Mouse (Mus musculus): ENCODE data around the gene Tmem117. TPM values are rescaled to one million over a fixed set of nuclear protein-coding genes. Genes with fewer than 3 reads are reported as not detected.

Gene Tmem117
- total RNA-seq, 2 experiments from 2014 or later = 14.1 to 14.8 TPM

DNA sequence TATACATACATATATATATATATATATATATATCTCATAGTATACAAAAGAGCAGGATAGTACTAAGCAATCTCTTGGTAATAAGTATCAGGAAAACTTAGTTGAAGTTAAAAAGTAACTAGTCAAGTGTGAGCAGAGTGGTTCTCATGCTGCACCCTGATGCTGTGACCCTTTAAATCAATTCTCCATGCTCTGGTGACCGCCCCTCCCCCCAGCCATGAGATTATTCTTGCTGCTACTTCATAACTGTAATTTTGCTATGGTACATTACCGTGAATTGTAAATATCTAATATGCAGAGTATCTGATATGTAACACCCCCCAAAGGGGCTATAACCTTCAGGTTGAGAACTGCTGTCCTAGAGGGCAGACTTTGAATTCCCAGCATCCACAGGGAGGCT lies 10.1 kb downstream of the Tmem117 start:
- DNase-seq = no peak
- intact Hi-C loops (cut with DNase I) = no loop called here

- intact Hi-C loops (cut with DNase I) = no loop called here
- no peak for DNase-seq
Observed at GRCm38 (mm10) chr15:94646012-94646411, 17.0 kb downstream of the Tmem117 start.

DNA sequence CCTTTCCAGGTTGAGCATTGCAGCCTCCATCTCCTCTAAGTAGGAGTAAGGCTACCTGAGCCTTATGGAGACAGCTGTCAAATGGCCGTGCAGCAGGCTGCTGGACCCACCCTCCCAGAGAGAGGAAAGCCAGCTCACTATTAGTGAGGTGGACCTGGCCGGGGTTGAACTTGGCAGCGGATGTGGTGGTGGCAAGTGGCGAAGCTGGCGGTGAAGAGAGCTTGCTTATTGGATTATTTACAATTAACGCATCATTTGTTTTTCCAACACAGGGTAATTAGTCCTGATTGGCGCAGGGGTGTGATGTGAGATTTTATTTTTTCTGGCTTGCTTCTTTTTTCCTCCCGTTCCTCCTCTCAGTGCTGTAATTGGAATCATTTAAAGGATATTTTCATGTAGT lies 19.4 kb downstream of the Tmem117 start:
- intact Hi-C loops (cut with DNase I) = no loop called here
- DNase-seq = no peak

DNA sequence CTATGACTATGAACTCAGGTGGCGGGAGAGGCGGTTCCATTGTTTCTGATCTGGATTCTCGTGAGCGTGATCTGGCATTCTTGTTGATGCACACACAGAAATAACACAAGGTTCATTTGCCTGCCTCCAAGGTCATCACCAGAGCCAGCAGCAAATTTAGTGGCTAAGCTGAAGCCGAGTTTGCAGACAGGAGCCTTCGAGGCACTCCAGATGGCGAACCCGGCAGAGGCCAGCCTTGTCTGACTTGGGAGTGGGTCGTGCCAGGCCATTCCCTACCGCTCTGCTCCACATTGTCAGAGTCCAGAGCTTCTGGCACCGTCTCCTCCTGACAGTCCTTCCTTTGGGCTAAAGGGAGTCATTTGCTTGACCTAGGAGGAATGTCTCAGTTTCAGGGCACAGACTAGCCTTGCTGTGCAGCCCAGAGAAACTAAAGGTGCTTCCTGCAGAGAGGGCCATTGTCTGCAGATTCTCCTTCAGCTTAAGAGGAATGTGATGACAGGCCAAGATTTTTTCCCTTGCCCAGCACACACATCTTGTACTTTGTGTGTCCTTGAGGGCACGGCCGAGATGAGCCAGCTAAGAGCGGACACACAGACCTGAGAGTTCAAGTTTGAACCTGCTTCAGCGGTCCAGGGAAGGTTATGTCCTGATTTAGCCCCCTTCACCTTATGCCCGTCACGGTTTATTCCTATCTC lies 20.2 kb downstream of the Tmem117 start:
- intact Hi-C loops (cut with DNase I) = no loop called here

GRCm38 (mm10) chr15:94649766-94650120 lies 20.7 kb downstream of the Tmem117 start:
- DNase-seq = no peak
- intact Hi-C loops (cut with DNase I) = no loop called here

More for the DNA sequence above, 20.2 kb downstream of the Tmem117 start:
- peak in 1 of 2 experiments; percentile 21 for DNase-seq

DNA sequence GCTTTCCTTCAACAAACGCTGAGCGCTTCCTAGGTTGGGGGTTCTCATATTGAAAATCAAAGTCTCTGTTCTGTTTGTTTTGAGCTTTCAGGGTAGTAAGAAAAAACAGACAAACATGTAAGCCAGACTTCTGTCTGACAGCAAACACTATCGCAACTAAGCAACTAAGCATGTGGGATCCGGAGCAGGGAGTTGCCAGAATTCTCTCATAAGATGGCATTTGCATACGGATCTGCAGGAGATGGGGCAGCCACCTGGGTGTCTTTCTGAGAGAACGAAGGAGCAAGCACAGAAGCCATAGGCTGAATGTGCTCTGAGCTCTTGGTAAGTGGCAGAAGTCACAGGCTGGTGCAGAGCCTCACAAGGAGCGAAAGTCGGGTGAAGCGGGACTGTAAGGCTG lies 22.3 kb downstream of the Tmem117 start:
- intact Hi-C loops (cut with DNase I) = no loop called here
- DNase-seq = no peak

- no peak for DNase-seq
- intact Hi-C loops (cut with DNase I) = no loop called here
Observed at GRCm38 (mm10) chr15:94651969-94652842, 23.2 kb downstream of the Tmem117 start.

DNA sequence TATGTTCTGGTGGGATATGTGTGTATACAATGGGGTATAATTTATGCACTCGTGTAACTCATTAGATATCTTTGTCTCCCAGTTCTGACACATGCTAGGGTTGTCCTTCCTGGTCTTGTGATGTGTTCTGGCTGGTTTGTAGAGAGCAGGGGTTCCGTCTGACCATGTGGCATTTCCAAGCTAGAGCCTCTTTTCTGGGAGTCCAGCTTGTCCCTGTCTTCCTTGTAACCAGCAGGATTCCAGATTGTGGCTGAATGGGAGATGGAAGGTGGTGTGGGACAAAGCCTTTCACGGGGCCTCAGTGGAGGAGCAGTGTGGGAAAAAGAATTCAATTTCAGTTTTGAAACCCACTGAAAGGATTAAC lies 23.8 kb downstream of the Tmem117 start:
- no peak for DNase-seq
- intact Hi-C loops (cut with DNase I) = no loop called here

- DNase-seq = no peak
- intact Hi-C loops (cut with DNase I) = no loop called here
Observed at GRCm38 (mm10) chr15:94655811-94656323, 26.8 kb downstream of the Tmem117 start.

GRCm38 (mm10) chr15:94657882-94658281 lies 28.9 kb downstream of the Tmem117 start:
- DNase-seq = no peak
- intact Hi-C loops (cut with DNase I) = no loop called here

GRCm38 (mm10) chr15:94658392-94659111 lies 29.5 kb downstream of the Tmem117 start:
- DNase-seq = no peak
- intact Hi-C loops (cut with DNase I) = no loop called here

GRCm38 (mm10) chr15:94659112-94659437 lies 30.0 kb downstream of the Tmem117 start:
- intact Hi-C loops (cut with DNase I) = no loop called here
- DNase-seq = no peak

DNA sequence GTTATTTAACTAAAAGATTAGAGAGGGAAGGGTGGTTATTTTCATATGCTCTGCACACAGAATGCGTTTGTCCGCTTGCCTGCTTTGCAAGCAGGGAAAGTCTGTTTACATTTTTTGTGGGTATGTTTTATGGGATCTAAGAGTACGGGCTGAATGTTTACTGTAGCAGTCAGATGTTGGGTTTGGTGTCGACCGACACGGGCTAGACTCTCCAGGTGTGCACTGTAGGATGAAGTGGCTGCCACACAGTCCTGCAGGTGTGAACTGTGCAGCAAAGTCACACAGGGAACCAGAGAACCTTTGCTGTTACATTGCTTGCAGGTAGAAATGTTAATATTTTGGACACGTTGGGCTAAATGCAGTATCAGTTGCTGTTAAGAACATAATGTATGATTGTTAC lies 31.9 kb downstream of the Tmem117 start:
- DNase-seq = no peak
- intact Hi-C loops (cut with DNase I) = loop anchor here (2.0 to 5.0 kb wide), 2 partner anchors 59 to 104 kb away; no protein-coding TSS in a partner anchor

GRCm38 (mm10) chr15:94661398-94661797 lies 32.4 kb downstream of the Tmem117 start:
- intact Hi-C loops (cut with DNase I) = loop anchor here (2.0 to 5.0 kb wide), 2 partner anchors 59 to 105 kb away; no protein-coding TSS in a partner anchor
- DNase-seq = no peak

- no peak for DNase-seq
- intact Hi-C loops (cut with DNase I) = loop anchor here (5.0 kb wide), 1 partner anchor 62 kb away; no protein-coding TSS in a partner anchor
Observed at GRCm38 (mm10) chr15:94664612-94665011, 35.6 kb downstream of the Tmem117 start.

GRCm38 (mm10) chr15:94681135-94681534 lies 52.1 kb downstream of the Tmem117 start:
- intact Hi-C loops (cut with DNase I) = no loop called here
- DNase-seq = no peak

DNA sequence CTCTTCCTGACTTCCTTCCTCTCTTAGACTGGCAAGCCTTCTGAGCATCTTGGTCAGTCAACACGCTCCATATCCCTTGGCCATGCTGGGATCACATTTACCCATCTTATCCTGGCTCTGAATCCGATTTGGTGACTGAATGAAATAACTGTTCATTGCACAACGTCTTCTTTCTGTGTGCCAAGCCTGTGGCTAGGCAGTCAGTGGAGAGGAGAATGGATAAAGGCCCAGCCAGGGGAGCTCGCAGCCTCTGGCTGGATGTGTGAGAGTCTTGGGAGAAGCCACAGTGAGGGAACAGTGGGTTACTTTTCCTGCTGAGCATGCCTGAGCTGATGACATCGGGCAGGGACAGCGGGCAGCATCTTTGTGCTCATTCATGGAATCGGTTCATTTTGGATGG lies 55.2 kb downstream of the Tmem117 start:
- intact Hi-C loops (cut with DNase I) = no loop called here
- DNase-seq = no peak

- DNase-seq = no peak
- intact Hi-C loops (cut with DNase I) = no loop called here
Observed at GRCm38 (mm10) chr15:94687176-94687575, 58.1 kb downstream of the Tmem117 start.

GRCm38 (mm10) chr15:94687629-94688028 lies 58.6 kb downstream of the Tmem117 start:
- intact Hi-C loops (cut with DNase I) = no loop called here
- no peak for DNase-seq

DNA sequence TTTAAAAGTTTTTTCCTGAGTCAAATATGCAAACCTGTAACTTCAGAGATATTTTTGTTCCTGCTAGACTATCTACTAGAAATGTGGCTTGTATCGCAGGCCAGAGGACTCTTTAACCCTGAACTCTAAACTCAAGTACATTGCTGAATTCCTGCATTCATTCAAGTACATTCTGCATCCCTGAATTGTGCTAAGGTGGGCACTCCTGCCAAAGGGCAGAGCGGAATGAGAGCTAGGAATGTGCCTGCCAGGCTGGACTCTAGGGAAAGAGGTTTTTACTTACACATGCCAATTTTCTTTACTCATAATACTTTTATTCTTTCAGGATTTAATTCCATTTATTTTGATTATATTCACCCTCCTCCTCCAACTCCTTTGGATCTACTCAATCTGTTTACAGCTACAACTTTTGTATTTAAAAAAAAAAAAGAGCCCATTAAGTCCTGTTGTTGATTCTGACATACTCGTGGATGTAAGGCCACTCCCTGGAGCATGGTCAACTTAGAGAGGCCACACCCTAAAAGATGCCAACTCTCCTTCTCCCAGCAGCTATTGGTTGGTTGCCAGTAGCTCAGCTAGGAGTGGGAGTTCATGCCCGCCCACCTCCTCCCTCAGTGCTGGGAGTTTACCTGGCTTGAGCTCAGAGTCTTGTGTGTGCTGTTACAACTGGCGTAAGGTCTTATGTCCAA lies 60.3 kb downstream of the Tmem117 start:
- DNase-seq = no peak
- intact Hi-C loops (cut with DNase I) = no loop called here

GRCm38 (mm10) chr15:94689884-94690231 lies 60.8 kb downstream of the Tmem117 start:
- no peak for DNase-seq
- intact Hi-C loops (cut with DNase I) = no loop called here

Measured in heart, postnatal 36 days (tissue).